Mouse (Mus musculus): ENCODE measurements around the gene Abca13.
A peak's percentile ranks its signal among the peaks of the same experiment; 100 is the strongest.
"Not testable (repeated sequence)": the region's sequence is repeated elsewhere in the genome, so short reads cannot be mapped to it uniquely, and the experiment has no call there.

The Abca13 gene

DNA sequence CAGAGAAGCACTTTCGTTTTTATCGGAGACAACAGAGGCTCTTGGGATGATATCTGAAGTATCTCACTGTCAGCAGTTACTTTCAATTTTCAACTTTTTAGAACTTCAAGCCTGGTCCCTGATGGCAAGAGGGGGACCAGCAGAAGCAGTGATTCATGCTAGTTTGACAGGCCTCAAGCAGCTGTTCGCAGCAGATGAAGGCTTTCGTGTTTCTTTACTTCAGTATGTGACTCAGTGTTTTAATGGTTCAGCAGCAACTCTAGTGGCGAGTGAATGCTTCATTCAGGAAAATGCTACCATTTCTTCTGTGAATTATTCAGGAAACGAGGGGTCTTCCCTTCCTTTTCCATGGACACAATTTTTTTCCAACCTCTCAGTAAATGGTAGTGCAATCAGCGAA is 99.4 kb downstream of the Abca13 start:
- no peak for DNase-seq (ENCODE audit: inconsistent ontology term)

DNA sequence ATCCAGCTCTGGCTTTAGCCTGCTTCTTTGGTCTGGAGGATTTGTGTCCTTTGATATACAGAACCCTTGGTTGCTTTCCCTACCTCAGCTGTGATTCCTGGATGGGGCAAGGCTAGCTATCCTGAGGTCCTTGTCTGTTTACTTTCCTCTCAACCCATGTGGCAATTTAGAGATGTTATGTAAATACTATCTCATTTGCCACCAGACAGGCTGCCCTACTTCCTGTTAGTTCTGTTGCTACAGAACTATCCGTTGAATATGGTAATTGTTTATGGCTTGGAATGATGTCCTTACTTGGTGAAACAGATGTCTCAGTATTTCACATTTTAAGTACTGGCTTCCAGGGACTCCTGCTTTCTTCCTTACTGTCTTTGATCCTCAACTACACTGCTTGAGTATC is 107.9 kb downstream of the Abca13 start:
- DNase-seq (ENCODE audit: inconsistent ontology term), result no peak

DNA sequence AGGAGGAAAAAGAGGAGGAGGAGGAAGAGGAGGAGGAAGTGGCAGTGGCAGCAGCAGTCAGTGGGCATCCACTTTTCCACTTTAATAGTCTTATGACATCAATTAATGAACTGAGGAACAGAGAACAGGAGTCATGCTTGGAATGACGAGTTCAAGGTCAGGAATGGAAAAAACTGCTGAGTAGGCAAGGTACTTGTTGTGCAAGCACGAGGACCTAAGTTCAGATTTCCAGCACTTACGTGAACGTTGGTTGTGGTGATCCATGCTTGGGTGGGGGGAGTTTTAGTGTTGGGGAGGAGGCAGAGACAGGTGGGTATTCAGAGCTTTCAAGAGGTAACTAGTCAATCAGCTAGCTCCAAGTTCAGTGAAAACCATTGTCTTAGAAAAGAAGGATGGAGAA is 113.7 kb downstream of the Abca13 start:
- no peak for DNase-seq (ENCODE audit: inconsistent ontology term)

DNA sequence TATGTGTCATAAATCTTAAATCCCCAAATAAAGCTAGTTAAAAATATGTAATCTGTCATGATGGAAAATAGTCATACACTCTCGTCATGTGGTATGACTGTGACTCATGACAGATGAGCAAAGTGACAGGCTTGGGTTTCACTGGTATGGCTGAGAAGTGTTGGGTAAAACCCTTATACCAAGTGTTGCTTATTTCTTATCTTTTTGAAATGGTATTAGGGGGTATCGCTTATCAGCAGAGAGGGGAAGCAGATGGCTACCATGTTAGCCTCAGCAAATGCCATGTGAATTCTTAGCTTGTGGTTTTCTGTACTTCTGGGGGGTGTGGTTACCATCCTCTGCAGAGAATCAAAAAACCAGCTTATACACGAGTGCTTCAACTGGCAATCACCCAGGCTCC is 124.8 kb downstream of the Abca13 start:
- DNase-seq (ENCODE audit: inconsistent ontology term), result no peak

DNA sequence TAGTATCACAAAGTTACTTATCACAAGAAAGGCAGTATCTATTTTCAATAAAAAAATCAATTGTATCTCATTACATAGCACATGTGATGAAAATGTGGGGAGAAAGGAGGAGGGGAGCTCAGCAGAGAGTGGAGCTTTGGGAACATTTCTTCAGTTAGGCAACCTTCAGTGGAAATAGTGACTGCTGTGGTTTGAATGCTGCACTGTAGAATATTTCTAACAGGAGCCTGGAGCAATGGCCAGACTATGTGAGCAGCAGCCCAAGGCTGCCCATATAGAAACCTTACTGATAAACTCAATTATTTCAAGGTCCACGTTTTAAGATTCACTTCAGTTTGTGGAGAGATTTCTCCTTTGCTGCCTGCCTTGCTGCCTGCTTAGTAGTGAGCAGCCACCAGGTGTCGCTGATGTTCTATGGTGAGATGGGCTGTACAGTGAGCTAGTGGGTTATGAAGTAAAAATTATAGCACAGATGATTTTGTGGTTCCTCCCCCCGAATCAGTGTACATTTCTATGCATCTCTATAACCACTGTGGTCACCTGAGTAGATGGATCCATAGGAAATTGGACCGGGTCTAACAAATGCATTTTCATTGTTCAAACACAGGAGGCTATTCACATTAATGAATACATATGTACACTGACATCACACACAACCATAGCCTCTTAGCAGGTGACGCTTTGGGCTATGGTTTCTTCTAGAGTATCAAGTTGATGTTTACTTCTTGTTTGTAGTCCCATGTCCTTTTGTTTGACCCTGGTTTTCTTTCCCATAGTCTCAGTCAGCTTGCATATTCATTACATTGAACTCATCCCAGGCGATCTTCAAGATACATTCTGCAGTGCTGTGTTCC is 125.6 kb downstream of the Abca13 start:
- peak; percentile 24 for DNase-seq (ENCODE audit: inconsistent ontology term)

DNA sequence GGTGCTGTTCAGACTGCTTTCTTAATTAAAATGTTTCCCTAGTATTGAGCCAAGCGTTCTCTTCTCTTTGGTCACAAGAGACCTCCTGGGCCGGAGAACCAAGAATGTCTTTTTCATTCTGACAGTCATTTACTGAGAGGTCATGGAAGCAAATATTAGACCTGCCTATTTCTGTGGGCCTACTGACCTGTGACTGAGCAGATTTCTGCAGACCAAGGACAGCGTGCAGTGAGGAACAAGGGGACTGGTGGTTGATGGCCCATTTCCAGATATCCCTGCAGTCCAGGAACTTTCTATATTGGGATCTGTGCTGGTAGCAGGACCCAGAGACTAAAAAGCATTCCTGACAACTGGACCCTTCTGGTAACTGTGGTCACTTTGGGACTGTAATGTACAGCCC is 146.4 kb downstream of the Abca13 start:
- DNase-seq (ENCODE audit: inconsistent ontology term), result peak; percentile 72

DNA sequence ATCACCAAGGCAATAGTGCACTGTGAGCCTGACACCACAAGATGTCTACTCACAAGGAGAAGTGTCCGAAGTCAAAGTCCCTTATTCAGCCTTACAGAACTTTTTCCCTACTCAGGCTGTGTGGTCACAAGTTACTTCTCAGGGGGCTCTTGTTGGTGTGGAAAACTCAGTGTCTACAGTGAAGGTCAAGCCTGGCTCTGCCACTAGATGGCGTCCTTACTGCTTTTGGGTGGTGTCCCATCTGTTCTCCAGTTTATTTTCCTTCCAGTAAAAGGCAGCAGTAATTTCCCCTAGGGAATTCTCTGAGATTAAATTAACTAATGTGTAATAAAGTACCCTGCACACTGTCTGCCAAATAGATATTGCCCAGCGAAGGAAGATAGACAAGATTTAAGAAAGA is 156.0 kb downstream of the Abca13 start:
- DNase-seq (ENCODE audit: inconsistent ontology term), result no peak

DNA sequence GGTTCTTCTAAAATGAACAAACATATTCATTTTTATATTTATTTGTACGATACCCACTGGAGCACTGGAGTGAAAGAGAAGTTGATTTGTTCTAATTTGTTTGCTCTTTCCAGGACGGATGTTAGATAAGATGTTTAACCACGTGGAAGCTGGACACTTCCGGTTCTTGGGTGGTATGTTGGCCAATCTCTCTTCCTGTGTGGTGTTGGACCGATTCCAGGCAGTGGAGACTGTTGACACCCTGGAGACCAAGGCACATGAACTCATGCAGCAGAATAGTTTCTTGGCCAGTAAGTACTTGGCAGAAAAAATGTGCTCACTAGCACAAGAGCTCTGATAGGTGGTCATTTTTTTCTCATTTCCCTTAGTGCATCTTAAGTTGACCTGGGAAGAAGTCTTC is 181.4 kb downstream of the Abca13 start:
- no peak for DNase-seq (ENCODE audit: inconsistent ontology term)

DNA sequence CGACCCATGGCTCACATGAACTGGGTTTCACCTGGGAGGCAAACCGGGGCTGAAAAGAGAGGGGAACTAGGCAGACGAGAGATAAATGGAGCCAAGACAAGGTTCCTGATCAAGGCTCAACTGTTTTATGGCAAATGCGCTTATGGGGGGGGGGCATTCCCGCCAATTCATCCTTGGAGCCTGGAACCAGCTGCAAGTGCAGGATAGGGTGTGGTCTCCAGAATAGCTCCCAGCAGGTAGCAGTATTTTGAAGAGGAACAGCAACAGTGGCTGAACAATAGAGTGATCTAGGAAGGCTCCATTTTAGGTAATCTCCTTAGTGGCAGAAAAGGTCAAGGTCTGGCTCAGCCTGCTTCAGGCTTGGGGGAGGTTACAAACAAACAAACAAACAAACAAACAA is 182.7 kb downstream of the Abca13 start:
- not testable (repeated sequence) for DNase-seq (ENCODE audit: inconsistent ontology term)

DNA sequence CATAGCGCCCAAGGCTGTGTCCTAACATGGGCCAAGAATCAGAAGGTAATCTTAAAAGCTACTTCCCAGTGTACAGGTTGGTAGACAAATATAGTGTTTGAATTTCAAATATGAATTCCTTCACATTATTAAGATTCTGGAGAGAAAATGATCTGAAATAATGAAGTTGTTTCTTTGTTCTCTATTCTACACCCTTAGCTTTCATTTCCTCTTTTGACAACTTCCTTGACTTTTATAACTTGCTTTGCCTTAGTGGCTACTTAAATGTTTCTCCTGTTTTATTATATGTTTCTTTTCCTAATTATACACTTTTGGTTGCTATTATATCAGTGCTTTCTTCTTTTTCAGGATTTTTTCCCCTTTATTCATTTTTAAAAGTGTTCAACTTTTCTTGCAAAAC is 196.8 kb downstream of the Abca13 start:
- DNase-seq (ENCODE audit: inconsistent ontology term), result no peak

DNA sequence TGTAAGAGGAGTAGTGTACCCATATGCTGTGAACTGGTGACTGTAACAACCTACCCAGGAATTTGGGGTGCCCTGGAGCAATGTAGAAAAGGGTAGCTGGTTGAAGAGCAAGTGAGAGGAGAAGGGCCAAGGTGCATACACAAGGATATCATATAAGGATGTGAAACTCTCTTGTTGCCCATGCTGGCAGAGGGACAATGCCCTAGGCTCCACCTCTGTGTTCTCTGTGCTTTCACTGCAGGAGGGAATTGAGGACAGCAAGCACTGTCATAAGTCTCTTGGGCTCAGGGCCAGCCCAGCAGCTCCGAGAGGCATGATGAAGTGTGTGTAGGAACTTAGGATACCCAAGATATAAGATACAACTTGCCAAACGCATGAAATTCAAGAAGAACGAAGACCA is 225.2 kb downstream of the Abca13 start:
- no peak for DNase-seq (ENCODE audit: inconsistent ontology term)

DNA sequence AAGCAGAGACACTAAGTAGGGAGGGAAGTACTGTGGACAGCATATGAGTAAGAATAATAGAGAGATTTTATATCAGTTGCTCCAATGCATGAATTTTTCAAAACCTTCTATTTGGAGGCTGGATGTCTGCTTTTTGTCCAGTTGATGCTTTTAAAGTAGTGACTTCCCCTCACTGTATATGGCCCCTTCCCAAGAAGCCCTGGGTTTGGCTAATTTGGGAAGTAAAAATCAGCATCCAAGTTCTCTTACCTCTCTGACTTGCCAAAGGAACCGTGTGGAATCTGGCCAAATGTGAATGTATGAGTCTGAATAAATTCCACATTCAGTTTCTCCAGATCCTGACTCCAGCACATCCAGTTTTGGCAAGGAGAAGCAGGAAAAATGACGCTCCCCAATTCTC is 228.5 kb downstream of the Abca13 start:
- no peak for DNase-seq (ENCODE audit: inconsistent ontology term)

DNA sequence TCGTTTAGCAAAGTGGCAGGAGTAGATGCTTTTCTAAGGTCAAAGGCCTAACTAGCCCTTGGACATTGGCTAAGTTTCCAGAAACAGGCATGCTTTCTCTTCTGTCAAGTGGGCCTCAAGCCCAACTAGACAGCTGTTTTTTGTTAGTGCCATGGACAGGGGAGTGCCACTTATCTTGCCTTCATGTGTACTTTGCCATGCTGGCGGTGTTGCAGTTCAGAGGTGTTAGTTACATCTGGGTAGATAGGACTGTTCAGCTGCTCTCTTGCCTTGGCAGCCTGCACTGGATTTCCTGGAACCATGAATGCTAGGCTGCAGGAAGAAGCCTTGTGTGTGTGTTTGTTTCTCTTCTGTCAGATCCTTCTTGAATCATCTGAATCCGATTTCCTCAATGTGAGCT is 235.7 kb downstream of the Abca13 start:
- DNase-seq (ENCODE audit: inconsistent ontology term), result no peak

DNA sequence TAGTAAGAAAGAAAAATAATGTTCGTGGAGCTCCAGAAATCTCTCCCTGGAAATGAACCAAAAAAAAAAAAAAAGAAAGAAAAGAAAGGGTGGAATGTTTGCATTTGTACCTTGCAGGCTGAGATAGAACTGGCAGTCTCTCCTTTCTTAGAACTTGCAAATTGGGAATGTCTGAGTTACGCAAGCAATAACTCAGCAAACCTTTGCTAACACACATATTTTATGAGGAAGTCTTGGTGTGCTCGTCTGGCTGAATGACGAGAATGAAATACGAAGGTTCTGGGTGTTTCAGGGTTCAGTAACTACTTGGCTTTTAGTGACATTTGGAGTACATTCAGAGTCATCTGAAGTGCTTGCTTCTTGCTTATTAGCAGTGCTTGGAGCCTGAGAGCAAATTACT is 241.1 kb downstream of the Abca13 start:
- DNase-seq (ENCODE audit: inconsistent ontology term), result no peak

DNA sequence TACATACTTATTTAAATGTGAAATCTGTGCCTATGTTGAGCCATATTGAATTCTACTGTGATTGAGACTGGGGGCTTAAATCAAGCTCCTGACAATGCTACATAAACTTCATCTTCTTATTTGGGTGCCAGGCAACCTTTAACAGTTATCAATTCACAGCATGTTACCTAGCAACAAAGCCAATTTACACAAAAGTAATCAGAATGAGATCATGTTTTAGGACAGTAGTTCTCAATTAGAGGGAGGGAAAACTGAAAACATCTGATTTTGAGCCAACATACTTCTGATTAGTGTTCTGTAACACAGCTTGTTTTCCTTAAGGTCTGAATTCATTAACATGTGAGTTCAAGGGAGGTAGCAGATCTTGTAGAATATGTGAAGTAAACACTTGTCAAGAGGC is 244.9 kb downstream of the Abca13 start:
- no peak for DNase-seq (ENCODE audit: inconsistent ontology term)

DNA sequence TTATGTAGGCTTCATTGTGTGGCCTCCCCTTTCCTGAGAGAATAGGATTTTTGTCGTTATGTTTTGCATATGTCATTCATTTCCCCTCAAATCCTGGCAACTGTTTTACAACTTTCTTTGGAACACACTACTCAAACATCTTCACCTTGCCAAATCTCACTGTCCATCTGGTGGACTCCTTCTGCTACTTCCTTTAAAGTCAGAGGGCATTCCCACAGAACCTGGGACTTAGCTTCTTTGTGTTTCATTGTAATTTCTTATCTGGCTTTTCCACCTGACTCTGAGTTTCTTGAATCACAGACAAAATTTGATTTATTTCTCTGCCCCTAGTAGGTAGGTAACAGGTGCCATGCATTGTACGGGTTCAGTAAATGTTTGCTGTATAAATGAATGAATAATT is 248.0 kb downstream of the Abca13 start:
- DNase-seq (ENCODE audit: inconsistent ontology term), result no peak

DNA sequence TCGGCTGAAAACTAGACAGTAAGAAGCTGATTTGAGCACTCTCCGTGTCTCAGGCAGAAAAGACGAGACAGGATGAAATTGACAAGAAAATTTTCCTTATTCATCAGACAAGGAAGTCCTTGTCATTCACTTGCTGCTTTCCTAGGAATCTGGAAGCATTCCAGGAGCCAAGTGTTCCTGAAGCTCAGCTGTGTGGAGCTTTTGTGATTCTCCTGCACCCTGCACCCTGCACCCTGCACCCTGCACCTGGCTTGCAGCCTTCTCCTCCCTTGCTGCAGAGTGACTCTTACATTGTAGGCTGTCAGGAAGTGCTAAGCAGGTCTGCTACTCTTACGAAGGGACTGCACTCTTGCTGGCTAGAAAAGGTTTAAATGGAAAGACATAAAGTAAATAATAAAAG is 249.4 kb downstream of the Abca13 start:
- DNase-seq (ENCODE audit: inconsistent ontology term), result no peak

DNA sequence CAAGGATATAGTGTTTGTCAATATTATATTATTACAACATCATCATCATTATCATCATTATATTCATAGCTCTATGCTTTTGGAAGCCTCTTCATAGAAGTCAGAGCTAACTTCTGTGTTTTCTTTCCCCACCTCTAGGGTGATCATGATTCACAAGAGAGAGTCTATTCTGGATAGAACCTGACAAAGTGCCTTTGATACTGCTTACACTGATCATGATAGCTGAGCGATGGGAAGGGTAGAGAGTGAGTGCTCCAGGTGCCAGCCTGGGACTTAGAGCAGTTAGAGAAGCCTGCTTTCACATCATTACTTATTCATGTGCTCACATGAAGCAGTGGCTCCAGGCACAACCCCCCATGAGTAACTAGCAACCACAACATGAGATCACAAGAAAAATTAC is 280.7 kb downstream of the Abca13 start:
- DNase-seq (ENCODE audit: inconsistent ontology term), result no peak

DNA sequence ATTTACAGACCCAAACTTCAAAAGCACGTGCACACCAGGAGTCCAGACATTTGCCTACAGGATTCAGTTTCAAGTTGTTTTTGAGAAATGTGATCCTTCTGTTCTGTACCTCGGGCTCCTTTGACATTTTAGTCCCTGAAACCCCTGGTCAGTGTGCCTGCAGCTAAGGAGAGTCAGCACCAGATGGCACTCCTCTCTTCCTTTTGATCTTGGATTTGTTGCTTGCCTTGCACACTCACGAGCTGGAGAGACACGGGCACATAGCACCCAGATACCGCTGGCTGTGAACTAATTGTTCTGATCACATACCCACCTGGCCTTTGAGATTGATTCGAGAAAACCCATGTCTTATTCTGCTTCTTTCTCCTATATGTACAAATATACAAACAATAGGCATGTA is 289.8 kb downstream of the Abca13 start:
- peak; percentile 52 for DNase-seq (ENCODE audit: inconsistent ontology term)

DNA sequence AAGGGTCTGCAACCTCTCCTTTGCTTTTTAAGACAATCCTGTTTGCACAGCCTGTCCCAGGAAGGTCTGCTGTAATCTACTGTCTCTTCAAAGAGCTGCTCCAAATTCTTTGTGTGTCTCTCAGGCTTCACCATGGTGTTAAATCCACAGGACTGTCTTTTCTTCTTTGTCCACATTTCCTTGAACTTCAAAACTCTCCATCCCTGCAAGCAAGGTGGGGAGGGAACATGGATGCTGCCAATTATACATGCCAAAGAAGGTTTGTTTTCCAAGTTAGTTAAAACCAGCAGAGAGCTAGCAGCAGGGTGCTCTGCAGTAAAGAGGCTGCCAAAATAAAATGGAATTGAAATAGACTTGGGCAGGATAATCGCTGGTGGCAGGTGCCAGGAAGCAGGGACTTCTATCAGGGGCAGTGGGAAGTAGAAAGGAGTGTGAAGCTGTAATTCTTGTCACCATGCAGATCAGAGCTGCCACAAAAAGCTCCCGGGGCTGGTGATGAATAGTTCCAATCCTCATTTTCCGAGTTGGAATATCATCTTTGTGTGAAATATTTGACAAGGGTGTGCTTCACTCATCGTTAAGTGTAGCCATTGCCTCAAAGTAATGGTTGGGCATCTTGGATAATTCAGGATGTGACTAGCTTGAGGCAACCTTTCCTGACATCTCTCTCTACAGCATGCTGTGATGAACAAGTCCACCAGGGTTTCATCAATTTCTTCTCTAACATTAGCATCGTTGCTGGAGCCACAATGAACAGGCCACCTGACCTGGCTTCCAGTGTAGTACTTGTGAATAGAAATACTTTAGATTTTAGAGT is 308.8 kb downstream of the Abca13 start:
- peak; percentile 47 for DNase-seq (ENCODE audit: inconsistent ontology term)

DNA sequence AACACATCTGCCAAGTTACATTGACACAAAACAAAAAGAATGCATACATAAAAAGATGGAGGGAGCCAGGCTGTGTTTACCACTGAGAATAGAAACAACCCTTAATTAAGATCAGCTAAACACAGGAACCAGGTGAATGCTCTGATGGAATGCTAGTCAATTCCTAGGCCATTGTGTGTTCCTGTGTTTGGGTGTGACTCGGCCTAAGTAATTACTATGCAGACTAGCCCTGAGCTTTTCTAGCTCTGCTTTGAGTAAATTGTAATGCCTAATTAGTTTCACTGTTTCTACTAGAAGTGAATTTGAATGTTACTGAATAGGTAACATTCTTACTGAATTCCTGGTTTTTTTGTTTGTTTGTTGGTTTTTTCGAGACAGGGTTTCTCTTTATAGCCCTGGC is 323.2 kb downstream of the Abca13 start:
- not testable (repeated sequence) for DNase-seq (ENCODE audit: inconsistent ontology term)

DNA sequence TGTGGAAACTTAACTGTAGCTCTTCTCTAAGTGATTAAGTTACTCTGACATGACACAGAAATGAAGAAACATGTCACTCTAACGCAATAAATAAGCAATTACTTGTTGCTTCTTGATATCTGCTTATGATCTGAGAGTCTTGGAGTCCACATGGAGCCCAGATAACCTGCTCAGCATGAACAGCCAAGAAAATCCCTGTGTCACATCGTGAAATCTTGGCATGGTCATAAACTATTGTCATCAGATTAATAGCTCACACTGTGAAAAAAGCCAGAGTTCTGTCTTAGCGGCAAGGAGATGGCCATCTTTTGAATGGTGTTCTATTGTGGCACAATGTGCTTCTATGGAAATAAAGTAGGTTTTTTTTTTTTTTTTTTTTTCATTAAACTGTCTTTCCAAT is 336.8 kb downstream of the Abca13 start:
- DNase-seq (ENCODE audit: inconsistent ontology term), result no peak

DNA sequence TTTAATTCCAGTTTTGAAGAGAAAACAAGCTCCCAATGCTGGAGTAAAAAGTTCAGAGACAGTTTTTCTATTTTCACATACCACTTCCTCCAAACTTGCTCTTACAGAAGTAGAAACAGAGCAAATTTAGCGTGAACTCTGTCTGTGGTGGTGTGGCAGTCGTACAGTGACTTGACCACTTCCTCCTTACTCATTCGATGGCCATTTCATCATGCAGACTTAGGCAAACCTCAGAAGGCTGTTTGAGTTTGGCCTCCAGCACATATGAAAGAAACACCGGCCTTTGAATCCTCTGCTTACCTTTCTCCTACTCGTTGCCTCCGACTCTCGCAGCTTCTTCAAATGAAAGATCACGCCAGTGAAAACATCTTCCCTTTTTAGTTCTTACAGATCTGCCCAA is 340.0 kb downstream of the Abca13 start:
- DNase-seq (ENCODE audit: inconsistent ontology term), result no peak
